Mouse (Mus musculus) c-Kit-positive CD71-positive TER-119-positive erythroid progenitor cells, embryonic 14.5 days (primary cell): ENCODE data around the gene Llcfc1.

Experiments
- DNase-seq: peaks from one replicate; pipeline ENCODE4 v3.0.0-alpha.2; 2013; ENCODE audit warnings: low spot score

Gene Llcfc1

DNA sequence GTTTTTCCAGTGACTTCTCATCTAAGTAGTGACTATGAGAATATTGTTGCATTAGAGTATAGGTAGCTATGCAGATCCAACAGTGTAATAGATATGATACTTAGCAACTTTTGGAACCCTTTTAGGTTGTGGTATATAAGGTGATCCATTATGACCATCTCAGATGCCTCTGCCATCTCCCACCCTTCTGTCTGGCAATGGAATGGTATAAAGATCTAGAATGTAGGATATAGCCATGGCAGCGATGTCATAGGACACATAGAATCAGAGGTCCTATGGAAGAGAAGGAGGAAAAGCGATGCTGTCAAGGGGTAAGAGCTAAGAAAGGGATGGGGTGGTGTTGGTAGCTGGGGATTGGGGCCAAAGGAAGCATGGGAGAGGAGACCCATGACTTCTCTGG is at the start of gene Llcfc1:
TSS of gene Llcfc1 (plus strand) at position 301 of the 400 bp plus-strand sequence.
- no peak for DNase-seq

- no peak for DNase-seq
Observed at GRCm38 (mm10) chr6:41635211-41635610, 49.0 kb upstream of the Llcfc1 start.

DNA sequence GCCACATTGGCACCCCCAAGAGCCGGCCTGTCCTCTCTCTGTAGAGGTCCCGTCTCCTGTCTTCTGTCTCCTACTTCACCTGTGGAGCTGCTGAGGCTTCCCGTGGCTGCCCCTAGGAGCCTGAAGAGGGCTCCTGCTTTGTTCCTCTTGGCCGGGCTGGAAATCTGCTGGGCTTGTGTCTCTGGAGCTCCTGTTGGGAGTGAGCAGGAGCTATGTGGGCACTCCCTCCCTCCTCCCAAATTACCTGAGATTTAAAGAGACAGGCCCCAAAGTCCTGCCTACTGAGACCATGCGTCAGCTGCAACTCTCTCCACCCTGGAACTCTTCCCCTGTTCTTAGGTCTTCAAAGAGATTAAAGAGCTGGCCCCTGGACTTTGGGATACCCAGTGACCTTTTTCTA is 48.1 kb upstream of the Llcfc1 start, which contains the start of gene Trpv6:
TSS of gene Trpv6 (minus strand) at position 228 of the 400 bp plus-strand sequence.
- DNase-seq, result no peak

DNA sequence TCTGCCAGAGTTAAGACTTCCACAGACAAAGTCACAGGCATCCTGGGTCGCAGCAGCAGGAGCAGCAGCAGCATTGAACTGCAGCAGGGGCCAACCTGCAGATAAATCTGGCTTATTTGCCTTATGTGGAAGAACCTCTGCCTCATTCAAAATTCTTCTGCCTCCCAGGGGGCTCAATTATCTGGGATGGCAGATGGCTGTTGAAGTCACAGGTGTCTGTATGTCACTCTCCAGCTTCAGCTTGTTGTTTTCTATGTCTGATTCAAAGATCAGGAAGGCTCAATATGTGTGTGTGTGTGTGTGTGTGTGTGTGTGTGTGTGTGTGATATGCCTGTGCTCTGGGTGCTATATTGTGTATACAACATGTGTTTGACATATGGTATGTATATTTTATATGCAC is 46.8 kb upstream of the Llcfc1 start:
- DNase-seq, result no peak

DNA sequence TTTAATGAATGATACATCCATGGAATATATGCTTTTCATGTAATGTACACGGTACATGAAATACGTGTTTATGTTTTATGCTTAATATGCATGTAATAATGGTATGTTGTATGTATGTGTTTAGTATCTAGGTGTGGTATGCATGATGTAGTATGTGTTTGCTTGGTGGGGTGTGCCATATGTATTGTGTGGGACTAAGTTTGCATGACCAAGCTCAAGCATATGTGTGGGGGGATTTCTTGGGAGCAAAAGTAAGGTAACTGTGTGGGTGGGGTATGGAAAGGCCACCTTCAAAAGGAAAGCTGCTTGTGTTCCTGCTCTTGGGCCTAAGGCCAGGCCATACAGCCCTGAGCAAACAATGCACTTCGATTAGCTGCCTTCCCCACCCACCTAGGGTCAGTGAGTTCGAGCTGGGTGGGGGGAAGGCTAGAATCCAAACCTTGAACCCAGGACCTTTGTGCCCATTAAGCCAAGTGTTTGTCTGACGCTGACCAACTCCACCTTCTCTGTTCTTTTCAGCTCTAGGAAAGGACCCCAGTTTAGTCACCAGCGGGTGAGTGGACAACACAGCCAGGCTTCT is 46.2 kb upstream of the Llcfc1 start:
- DNase-seq, result no peak

DNA sequence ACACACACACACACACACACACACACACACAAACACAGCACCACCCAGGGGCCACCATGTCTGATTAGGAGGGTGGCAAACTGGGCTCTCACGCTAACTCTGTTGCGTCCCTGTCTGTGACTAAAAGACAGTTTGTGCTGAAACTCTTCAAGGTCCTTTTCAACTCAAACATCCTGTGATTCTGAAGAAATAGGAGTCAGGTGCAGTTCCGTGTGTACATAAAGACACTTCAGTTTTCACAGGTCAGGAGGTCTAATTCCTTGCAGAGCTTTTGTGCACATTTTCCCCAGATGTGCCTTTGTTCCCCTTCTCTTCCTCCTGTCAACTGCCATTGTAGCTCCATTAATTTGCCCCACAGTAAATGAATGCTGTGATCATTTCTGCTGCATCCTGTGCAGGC is 43.8 kb upstream of the Llcfc1 start:
- no peak for DNase-seq

- no peak for DNase-seq
Observed at GRCm38 (mm10) chr6:41641173-41641866, 42.9 kb upstream of the Llcfc1 start.

DNA sequence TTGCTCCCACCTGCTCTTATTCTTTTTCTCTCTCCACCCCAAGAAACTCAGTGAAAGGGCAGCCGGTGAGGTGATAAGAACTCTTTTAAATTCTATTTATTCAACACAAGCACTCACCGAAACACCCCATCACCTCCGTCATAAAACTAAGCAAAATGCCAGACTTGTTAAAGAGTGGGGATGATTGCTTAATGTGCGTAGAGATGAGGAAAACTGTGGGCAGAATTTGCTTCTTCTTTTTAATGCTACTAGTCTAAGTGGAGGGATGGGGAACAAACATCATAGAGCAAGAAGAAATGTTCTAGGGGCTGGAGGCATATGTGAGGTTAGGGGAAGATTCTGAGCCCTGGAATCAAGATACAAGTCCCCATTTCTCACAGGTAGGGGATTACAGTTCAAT is 41.5 kb upstream of the Llcfc1 start:
- no peak for DNase-seq

DNA sequence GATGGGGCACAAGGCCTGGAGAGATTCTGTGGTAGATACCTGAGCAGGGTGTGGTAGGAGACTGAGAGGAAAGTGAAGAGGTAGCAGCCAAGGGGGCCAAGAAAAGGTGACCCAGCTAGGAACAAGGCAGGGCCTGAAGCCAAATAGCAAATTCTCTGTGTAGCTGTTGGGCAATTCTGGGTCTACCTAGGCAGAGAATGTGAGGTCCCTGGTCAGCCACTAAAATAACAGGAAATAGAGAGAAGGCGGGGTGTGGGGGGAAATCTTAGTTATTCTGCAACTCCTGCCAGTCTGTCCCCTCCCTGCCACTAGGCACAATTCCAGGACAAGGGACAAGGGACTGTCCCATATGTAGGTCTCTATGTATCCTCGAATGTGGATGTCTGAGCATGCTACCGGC is 41.0 kb upstream of the Llcfc1 start:
- no peak for DNase-seq

DNA sequence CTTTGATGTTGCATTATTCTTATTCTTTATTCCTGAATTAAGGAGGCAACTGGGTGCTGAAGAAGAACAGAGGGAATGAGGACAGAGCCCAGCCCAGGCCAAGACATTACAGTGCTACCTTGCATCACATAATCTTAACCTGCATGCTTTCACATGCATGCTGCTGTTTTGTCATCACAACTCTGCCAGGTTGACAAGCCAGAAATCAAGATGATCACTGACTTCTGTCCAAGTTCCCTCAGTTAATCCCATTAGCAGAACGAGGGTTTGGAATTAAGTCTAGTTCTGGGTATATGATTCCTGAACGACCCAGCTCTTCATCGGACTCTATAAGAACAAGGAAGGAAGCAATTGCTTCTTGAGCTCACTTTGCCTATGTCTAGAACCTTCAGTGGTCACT is 38.0 kb upstream of the Llcfc1 start:
- DNase-seq, result no peak

DNA sequence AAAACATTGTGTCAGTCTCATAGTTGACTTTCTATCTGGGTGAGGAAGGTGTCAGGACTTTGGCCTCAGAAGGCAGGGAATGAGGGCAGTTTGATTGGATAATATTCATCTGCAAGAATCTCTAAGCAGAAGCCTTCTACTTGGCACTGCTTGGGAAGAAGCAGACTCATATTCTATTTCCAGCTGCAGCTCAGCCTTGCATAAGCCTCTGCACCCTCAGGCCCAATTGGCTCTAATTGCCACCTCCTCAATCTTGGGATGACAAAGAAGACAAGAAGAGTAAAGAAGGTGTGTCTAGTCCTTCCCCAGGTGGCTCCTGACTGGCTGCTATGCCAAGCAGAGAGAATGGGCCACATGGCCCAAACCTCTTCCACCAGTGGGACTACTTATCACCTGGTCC is 37.6 kb upstream of the Llcfc1 start:
- no peak for DNase-seq

DNA sequence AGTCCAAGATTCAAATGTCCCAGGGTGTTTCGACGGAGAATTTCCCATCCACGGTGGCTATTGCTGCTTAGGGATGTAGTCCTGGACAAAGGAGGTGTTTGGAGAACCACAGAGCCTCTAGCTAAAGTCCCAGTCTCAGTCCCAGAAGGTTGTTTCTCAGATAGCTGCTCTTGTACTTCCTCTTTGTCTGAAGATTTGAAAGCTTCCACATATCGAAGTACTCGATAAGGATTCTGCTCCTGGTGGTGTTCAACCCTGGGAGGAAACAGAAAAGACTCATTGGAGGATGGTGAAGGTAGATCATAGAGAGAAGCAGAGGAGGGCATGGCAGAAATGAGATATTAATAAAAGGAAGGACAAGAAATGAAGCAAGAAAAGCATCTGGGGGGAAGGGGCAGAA is 31.1 kb upstream of the Llcfc1 start:
- DNase-seq, result no peak

DNA sequence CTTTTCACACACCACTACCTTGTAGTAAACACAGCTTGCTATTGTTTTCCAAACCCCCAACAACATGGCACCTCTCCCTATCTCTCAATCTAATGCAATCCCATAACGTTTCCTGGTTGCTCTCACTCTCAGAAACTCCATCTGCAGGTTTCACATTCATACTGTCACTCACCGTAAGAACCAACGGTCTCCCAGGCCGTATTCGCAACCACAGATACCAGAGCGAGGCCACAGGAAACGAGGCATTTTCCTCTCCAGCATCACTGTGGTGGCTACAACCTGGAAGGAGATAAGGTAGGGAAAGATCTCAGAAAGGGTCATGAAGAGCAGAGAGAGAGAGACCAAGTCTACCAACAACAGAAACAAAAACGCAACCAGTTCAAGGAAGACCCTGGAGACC is 29.6 kb upstream of the Llcfc1 start:
- no peak for DNase-seq

DNA sequence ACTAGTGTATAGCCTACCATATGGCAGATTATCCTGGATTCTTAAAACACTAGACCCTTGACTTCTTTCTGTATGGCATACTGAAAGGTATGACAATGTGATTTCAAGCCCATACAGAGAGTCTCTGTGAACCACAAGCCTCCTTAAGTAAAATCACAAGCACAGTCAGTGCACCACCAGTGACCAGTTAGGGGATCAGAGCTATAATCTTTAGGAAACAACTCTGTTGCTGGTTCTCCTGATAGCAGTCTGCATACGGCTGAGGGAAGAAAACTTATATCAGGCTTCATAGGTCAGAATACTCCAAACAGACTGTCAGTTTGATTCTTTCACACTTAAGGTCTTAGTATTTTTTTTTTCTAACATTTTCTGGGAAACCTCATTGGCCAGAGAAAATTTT is 25.7 kb upstream of the Llcfc1 start:
- no peak for DNase-seq

DNA sequence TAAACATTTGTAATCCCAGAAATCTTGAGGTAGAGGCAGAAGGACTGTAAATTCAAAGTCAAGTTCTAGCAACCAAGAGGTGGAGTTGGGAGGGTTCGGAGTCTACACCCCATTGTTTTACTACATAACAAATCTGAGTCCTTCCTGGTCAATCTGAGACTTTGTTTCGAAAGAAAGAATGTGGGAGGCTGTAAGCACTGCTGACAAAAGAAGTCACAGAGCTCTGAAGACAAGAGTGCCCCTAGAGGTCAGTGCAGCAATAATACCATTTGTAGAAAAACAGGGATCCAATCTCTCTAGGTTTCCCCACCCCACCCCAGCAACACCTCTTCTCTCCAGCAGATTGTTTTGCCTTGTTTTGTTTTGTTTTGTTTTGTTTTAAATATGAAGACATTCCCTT is 21.9 kb upstream of the Llcfc1 start:
- DNase-seq, result no peak

DNA sequence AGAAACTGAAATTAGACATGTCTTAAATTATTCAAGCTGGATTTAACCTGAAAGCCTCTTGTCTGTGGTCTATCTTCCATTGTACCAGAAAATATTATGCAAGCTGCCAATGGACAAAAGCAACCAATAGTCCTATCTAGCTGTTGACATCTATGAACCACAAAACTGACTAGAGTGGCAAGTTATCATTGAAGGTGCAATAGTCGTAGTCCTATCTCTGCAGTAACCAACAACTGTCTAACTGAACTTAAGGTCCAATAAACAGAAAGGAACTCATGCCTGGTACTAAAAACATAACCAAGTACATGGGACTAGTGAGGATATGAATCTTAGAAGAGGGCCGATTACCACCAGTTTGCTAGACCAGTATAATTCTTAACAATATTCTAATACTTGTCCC is 7.7 kb upstream of the Llcfc1 start:
- DNase-seq, result no peak

- DNase-seq, result no peak
Observed at GRCm38 (mm10) chr6:41680669-41681068, 3.6 kb upstream of the Llcfc1 start, which contains the start of gene Trpv5. TSS of gene Trpv5 (minus strand) at chr6:41680769.

- DNase-seq, result no peak
Observed at GRCm38 (mm10) chr6:41681656-41682055, 2.6 kb upstream of the Llcfc1 start.

- peak; percentile 42 for DNase-seq
Observed at GRCm38 (mm10) chr6:41684911-41685310, 680 bp downstream of the Llcfc1 start.

- no peak for DNase-seq
Observed at GRCm38 (mm10) chr6:41685596-41685995, 1.4 kb downstream of the Llcfc1 start.

- no peak for DNase-seq
Observed at GRCm38 (mm10) chr6:41692200-41692599, 8.0 kb downstream of the Llcfc1 start.

- DNase-seq, result no peak
Observed at GRCm38 (mm10) chr6:41694407-41694806, 10.2 kb downstream of the Llcfc1 start.

DNA sequence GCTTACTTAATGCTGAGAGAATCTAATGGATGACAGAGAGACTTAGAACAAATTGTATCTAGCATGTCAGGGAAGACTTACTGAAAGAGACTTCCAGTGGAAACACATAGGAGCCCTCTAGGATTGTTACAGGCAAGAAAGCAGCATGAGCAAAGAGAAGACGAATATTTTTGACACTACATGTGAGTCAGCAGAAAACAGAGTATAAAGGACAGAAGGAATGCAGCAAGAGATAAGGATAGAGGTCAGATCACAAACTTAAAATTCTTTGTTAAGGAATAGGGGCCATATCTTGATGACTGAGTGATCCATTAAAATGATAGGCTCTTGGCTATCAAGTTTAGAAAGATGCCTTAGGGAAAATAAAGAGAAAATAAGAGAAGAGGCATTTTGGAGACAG is 17.0 kb downstream of the Llcfc1 start:
- DNase-seq, result peak; percentile 59

- DNase-seq, result peak; percentile 82
Observed at GRCm38 (mm10) chr6:41702928-41703327, 18.7 kb downstream of the Llcfc1 start.
